Mouse (Mus musculus): ENCODE measurements at regions not wholly inside any gene's neighbourhood (a gene's known extent, or its start where the extent isn't known, plus 50 kb on each side); places are given as distances from the start of the nearest gene placed in this dataset.

GRCm38 (mm10) chr12:118540336-118540735 is 239.1 kb upstream of the Sp4 start:
- Histone ChIP-seq H3K36me3 (ENCODE audit: control insufficient read depth, insufficient read depth, low read length) (no peaks in the 10 kb centered on the region), H3K4me2 (ENCODE audit: low read depth, severe bottlenecking) (no peak overlapping the region), H3K9ac (ENCODE audit: low read length) (no peak overlapping the region), H3K27me3 (ENCODE audit: control insufficient read depth, insufficient read depth, low read length) (no peaks in the 10 kb centered on the region), H3K4me1 (ENCODE audit: control insufficient read depth, insufficient read depth, low read length) (no peaks in the 10 kb centered on the region), H3K4me3 (ENCODE audit: low read depth, low read length) (no peak overlapping the region), H3K27ac (replicated peaks; ENCODE audit: low read depth, low read length) (no peak overlapping the region), H3K9me3 (ENCODE audit: control insufficient read depth, low read length) (no peaks in the 10 kb centered on the region)
- DNase-seq (ENCODE audit: low spot score) = no peak
- no peak for ATAC-seq (ENCODE audit: insufficient number of reproducible peaks, low FRiP score, low TSS enrichment, low read depth)
- WGBS = 40% methylated on average over 6 of the region's 6 CpGs

- H3K4me1 ChIP-seq (ENCODE audit: control insufficient read depth, insufficient read depth, low read length) = peaks cover 8% of the 10 kb centered on the region; the same call in 1 of the 2 replicates
- no peaks in the 10 kb centered on the region for H3K9me3 ChIP-seq (ENCODE audit: control insufficient read depth, low read length)
- ATAC-seq (ENCODE audit: insufficient number of reproducible peaks, low FRiP score, low TSS enrichment, low read depth) = no peak
- H3K4me3 ChIP-seq (ENCODE audit: low read depth, low read length) = no peak overlapping the region
- H3K27ac ChIP-seq (replicated peaks; ENCODE audit: low read depth, low read length) = no peak overlapping the region
- DNase-seq (ENCODE audit: low spot score) = no peak
- H3K27me3 ChIP-seq (ENCODE audit: control insufficient read depth, insufficient read depth, low read length) = peaks cover 12% of the 10 kb centered on the region
- H3K9ac ChIP-seq (ENCODE audit: low read length) = no peak overlapping the region
- under 1% methylated on average over 10 of the region's 10 CpGs for WGBS
- H3K4me2 ChIP-seq (ENCODE audit: low read depth, severe bottlenecking) = peak overlapping the region; percentile 44; the same call in 1 of the 2 replicates
- no peaks in the 10 kb centered on the region for H3K36me3 ChIP-seq (ENCODE audit: control insufficient read depth, insufficient read depth, low read length)
Observed at GRCm38 (mm10) chr12:118530514-118530913, 229.3 kb upstream of the Sp4 start.

GRCm38 (mm10) chr12:118529428-118530361 is 228.5 kb upstream of the Sp4 start:
- peak overlapping the region; percentile 44 for H3K4me2 ChIP-seq (ENCODE audit: low read depth, severe bottlenecking)
- no peaks in the 10 kb centered on the region for H3K9me3 ChIP-seq (ENCODE audit: control insufficient read depth, low read length)
- no peak overlapping the region for H3K9ac ChIP-seq (ENCODE audit: low read length)
- DNase-seq (ENCODE audit: low spot score) (peak; percentile 67), ATAC-seq (ENCODE audit: insufficient number of reproducible peaks, low FRiP score, low TSS enrichment, low read depth) (peak; percentile 70)
- H3K4me1 ChIP-seq (ENCODE audit: control insufficient read depth, insufficient read depth, low read length) = peaks cover 8% of the 10 kb centered on the region; the same call in 1 of the 2 replicates
- peak overlapping the region; percentile 18 for H3K4me3 ChIP-seq (ENCODE audit: low read depth, low read length)
- H3K27me3 ChIP-seq (ENCODE audit: control insufficient read depth, insufficient read depth, low read length) = peaks cover 12% of the 10 kb centered on the region
- 2% methylated on average over 36 of the region's 36 CpGs for WGBS
- no peaks in the 10 kb centered on the region for H3K36me3 ChIP-seq (ENCODE audit: control insufficient read depth, insufficient read depth, low read length)
- no peak overlapping the region for H3K27ac ChIP-seq (replicated peaks; ENCODE audit: low read depth, low read length)

- no peak overlapping the region for H3K4me3 ChIP-seq (ENCODE audit: low read depth, low read length)
- 83% methylated on average over 2 of the region's 2 CpGs for WGBS
- no peak overlapping the region for H3K4me2 ChIP-seq (ENCODE audit: low read depth, severe bottlenecking)
- H3K4me1 ChIP-seq (ENCODE audit: control insufficient read depth, insufficient read depth, low read length) = no peaks in the 10 kb centered on the region
- H3K27me3 ChIP-seq (ENCODE audit: control insufficient read depth, insufficient read depth, low read length) = no peaks in the 10 kb centered on the region
- ATAC-seq (ENCODE audit: insufficient number of reproducible peaks, low FRiP score, low TSS enrichment, low read depth) = 0 out of 2 replicates have a peak, but pooled peaks have one; percentile 15
- no peak overlapping the region for H3K9ac ChIP-seq (ENCODE audit: low read length)
- no peaks in the 10 kb centered on the region for H3K36me3 ChIP-seq (ENCODE audit: control insufficient read depth, insufficient read depth, low read length)
- H3K9me3 ChIP-seq (ENCODE audit: control insufficient read depth, low read length) = no peaks in the 10 kb centered on the region
- DNase-seq (ENCODE audit: low spot score) = no peak
- no peak overlapping the region for H3K27ac ChIP-seq (replicated peaks; ENCODE audit: low read depth, low read length)
Observed at GRCm38 (mm10) chr12:118521770-118522169, 220.5 kb upstream of the Sp4 start.

- DNase-seq (ENCODE audit: low spot score) = no peak
- H3K4me1 ChIP-seq (ENCODE audit: control insufficient read depth, insufficient read depth, low read length) = no peaks in the 10 kb centered on the region
- H3K9me3 ChIP-seq (ENCODE audit: control insufficient read depth, low read length) = no peaks in the 10 kb centered on the region
- WGBS = 85% methylated on average over 1 of the region's 1 CpGs
- H3K36me3 ChIP-seq (ENCODE audit: control insufficient read depth, insufficient read depth, low read length) = no peaks in the 10 kb centered on the region
- H3K4me3 ChIP-seq (ENCODE audit: low read depth, low read length) = no peak overlapping the region
- no peak overlapping the region for H3K4me2 ChIP-seq (ENCODE audit: low read depth, severe bottlenecking)
- no peak overlapping the region for H3K27ac ChIP-seq (replicated peaks; ENCODE audit: low read depth, low read length)
- no peak overlapping the region for H3K9ac ChIP-seq (ENCODE audit: low read length)
- no peaks in the 10 kb centered on the region for H3K27me3 ChIP-seq (ENCODE audit: control insufficient read depth, insufficient read depth, low read length)
- no peak for ATAC-seq (ENCODE audit: insufficient number of reproducible peaks, low FRiP score, low TSS enrichment, low read depth)
Observed at GRCm38 (mm10) chr12:118521329-118521728, 220.1 kb upstream of the Sp4 start.

- H3K27ac ChIP-seq (replicated peaks; ENCODE audit: low read depth, low read length) = no peak overlapping the region
- no peak for DNase-seq (ENCODE audit: low spot score)
- no peaks in the 10 kb centered on the region for H3K36me3 ChIP-seq (ENCODE audit: control insufficient read depth, insufficient read depth, low read length)
- ATAC-seq (ENCODE audit: insufficient number of reproducible peaks, low FRiP score, low TSS enrichment, low read depth) = 0 out of 2 replicates have a peak, but pooled peaks have one; percentile 24
- 45% methylated on average over 10 of the region's 10 CpGs for WGBS
- H3K4me1 ChIP-seq (ENCODE audit: control insufficient read depth, insufficient read depth, low read length) = no peaks in the 10 kb centered on the region
- no peak overlapping the region for H3K4me3 ChIP-seq (ENCODE audit: low read depth, low read length)
- no peaks in the 10 kb centered on the region for H3K9me3 ChIP-seq (ENCODE audit: control insufficient read depth, low read length)
- no peaks in the 10 kb centered on the region for H3K27me3 ChIP-seq (ENCODE audit: control insufficient read depth, insufficient read depth, low read length)
- H3K9ac ChIP-seq (ENCODE audit: low read length) = no peak overlapping the region
- no peak overlapping the region for H3K4me2 ChIP-seq (ENCODE audit: low read depth, severe bottlenecking)
Observed at GRCm38 (mm10) chr12:118519801-118520327, 218.6 kb upstream of the Sp4 start.

- no peak for ATAC-seq (ENCODE audit: insufficient number of reproducible peaks, low FRiP score, low TSS enrichment, low read depth)
- Histone ChIP-seq H3K4me3 (ENCODE audit: low read depth, low read length) (no peak overlapping the region), H3K9ac (ENCODE audit: low read length) (no peak overlapping the region)
Observed at GRCm38 (mm10) chr12:118510989-118511388, 209.7 kb upstream of the Sp4 start.

GRCm38 (mm10) chr12:118508972-118509917 is 208.0 kb upstream of the Sp4 start:
- Histone ChIP-seq H3K9me3 (ENCODE audit: control insufficient read depth, low read length) (no peaks in the 10 kb centered on the region), H3K4me1 (ENCODE audit: control insufficient read depth, insufficient read depth, low read length) (peaks cover 11% of the 10 kb centered on the region), H3K9ac (ENCODE audit: low read length) (no peak overlapping the region), H3K36me3 (ENCODE audit: control insufficient read depth, insufficient read depth, low read length) (no peaks in the 10 kb centered on the region), H3K27me3 (ENCODE audit: control insufficient read depth, insufficient read depth, low read length) (no peaks in the 10 kb centered on the region), H3K4me2 (ENCODE audit: low read depth, severe bottlenecking) (no peak overlapping the region), H3K4me3 (ENCODE audit: low read depth, low read length) (no peak overlapping the region), H3K27ac (replicated peaks; ENCODE audit: low read depth, low read length) (no peak overlapping the region)
- 64% methylated on average over 8 of the region's 8 CpGs for WGBS
- no peak for DNase-seq (ENCODE audit: low spot score)
- ATAC-seq (ENCODE audit: insufficient number of reproducible peaks, low FRiP score, low TSS enrichment, low read depth) = no peak

More at GRCm38 (mm10) chr12:118510989-118511388, 209.7 kb upstream of the Sp4 start:
- Histone ChIP-seq H3K27ac (replicated peaks; ENCODE audit: low read depth, low read length) (no peak overlapping the region), H3K36me3 (ENCODE audit: control insufficient read depth, insufficient read depth, low read length) (no peaks in the 10 kb centered on the region), H3K27me3 (ENCODE audit: control insufficient read depth, insufficient read depth, low read length) (no peaks in the 10 kb centered on the region), H3K4me1 (ENCODE audit: control insufficient read depth, insufficient read depth, low read length) (peaks cover 11% of the 10 kb centered on the region), H3K9me3 (ENCODE audit: control insufficient read depth, low read length) (no peaks in the 10 kb centered on the region), H3K4me2 (ENCODE audit: low read depth, severe bottlenecking) (no peak overlapping the region)
- DNase-seq (ENCODE audit: low spot score) = no peak
- WGBS = 6% methylated on average over 4 of the region's 4 CpGs
